Mouse (Mus musculus): ENCODE results near the gene Aloxe3. TPM values are rescaled to one million over a fixed set of nuclear protein-coding genes. Genes with fewer than 3 reads are reported as not detected.
"Not testable (repeated sequence)": the region's sequence is repeated elsewhere in the genome, so short reads cannot be mapped to it uniquely, and the experiment has no call there.

Aloxe3 gene
- polyA plus RNA-seq, 1 experiment = 3.5 TPM

DNA sequence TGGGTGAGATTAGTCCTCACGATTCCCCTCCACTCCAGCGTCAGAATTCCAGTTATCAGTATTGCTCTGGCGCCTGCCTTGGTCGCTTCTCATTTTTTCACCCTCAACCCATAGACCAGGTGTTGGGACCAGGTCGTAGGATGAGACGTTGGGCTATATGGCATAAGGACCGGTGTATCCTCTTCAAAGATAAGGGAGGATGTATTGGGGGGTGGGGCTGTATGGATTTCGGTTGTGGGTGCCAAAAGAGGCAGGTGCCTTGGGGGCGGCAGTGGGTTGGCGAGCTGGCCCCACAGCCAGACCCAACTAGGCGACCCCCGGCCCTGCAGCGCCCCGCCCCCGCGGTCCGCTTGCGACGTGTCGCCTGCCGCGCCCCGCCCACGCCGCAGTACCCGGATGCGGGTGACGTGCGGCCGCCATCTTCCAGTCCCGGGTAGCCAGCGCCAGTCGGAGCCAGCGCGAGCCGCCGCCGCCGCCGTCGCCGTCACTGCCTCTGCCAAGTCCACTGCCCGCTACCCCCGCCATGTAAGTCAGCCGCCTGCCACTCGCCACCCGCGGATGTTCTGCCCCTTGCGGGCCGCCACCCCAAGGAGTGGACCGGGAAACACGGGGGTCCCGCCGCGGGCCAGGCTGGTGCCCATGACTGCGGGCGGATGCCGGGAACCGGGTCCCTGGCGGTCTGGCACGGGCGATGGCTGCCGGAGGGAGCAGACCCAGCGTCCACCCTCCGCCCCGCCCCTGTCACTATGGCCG lies 37.4 kb upstream of the Aloxe3 start, which contains the start of gene Vamp2:
Gene Vamp2 (plus strand): TSS at position 388 of the 753 bp plus-strand sequence.
- DNase-seq (ENCODE audit: low read depth) = peak; percentile 97
- TF ChIP-seq POLR2A (IDR thresholded peaks at IDR 0.05; ENCODE audit: borderline replicate concordance, extremely low read depth, insufficient read depth, insufficient read length, poor library complexity, severe bottlenecking) = peak; percentile 73
- TF ChIP-seq CTCF (IDR thresholded peaks at IDR 0.05; ENCODE audit: borderline replicate concordance, extremely low read depth, insufficient read depth, insufficient read length) = no peak

DNA sequence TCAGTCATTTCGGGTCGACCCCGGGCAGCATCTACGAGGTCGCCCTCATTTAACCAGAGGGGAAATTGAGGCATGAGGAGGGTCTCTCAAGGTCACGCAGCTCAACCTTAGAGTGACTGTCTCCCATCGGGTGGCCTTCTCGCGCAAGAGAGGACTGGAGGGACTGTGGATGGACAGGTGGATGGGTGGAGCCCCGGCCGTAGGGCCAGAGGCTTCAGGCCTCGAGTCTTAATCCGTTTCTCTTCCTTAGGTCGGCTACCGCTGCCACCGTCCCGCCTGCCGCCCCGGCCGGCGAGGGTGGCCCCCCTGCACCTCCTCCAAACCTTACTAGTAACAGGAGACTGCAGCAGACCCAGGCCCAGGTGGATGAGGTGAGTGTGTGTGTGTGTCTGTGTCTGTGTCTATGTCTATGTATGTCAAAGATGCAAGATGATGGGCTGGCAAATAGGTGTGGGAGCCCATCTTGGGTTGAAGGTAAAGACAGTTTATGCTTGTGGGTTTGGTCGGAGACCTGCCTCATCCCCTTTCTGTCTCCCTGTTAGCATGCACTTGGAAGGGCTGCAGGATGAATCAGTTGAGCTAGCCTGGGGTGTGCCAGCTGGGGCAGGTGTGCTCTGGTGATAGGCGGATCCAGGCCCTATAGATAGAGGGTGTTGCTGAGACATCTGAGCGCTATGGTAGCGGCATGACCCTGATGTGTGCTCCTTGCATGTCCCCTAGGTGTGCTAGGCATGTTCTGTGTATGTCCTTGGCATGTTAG lies 36.7 kb upstream of the Aloxe3 start:
- TF ChIP-seq CTCF (IDR thresholded peaks at IDR 0.05; ENCODE audit: borderline replicate concordance, extremely low read depth, insufficient read depth, insufficient read length) (no peak), POLR2A (IDR thresholded peaks at IDR 0.05; ENCODE audit: borderline replicate concordance, extremely low read depth, insufficient read depth, insufficient read length, poor library complexity, severe bottlenecking) (no peak)
- peak; percentile 25 for DNase-seq (ENCODE audit: low read depth)

DNA sequence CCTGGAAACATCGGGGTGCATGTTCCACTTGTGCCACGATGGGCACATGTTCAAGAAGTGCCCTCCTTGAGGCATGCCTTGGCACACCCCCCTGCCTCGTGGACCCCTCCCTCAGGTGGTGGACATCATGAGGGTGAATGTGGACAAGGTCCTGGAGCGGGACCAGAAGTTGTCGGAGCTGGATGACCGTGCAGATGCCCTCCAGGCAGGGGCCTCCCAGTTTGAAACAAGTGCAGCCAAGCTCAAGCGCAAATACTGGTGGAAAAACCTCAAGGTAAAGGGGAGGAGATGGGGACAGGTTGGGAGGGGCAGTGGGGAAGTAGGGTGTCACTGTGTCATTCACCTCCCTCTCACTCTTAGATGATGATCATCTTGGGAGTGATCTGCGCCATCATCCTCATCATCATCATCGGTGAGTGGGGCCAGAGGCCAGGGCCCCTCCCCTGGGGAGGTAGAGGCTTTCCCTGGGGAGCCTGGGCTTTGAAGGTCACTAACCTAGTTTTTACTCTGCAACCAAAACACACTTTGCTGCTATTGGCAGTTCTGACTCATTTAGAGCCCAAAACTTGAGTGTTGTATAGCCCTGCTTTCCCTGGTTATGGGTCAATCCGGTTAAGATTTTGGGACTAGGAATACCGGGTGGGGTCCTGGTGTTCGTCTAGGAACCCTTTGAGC lies 35.9 kb upstream of the Aloxe3 start:
- DNase-seq (ENCODE audit: low read depth) = no peak
- no peak for TF ChIP-seq CTCF (IDR thresholded peaks at IDR 0.05; ENCODE audit: borderline replicate concordance, extremely low read depth, insufficient read depth, insufficient read length)

DNA sequence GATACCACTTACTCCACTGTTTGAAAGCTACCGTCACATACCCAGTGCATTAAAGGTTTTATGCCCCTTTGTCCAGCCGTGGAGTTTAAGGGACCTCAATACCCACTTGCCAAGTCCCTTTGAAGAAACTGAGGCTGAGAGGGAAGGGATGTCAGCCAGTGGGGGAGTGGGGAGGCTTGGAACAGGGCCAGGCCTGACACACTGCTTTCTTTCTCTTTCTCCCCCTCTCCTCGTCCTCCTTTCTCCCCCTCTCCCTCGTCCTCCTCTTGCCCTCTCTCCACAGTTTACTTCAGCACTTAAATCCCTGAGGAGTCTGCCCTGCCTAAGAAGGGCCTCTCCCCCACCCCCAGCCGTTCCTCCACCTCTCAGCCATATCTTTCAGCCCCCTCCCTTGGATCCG lies 35.3 kb upstream of the Aloxe3 start:
- TF ChIP-seq CTCF (IDR thresholded peaks at IDR 0.05; ENCODE audit: borderline replicate concordance, extremely low read depth, insufficient read depth, insufficient read length) (no peak), POLR2A (IDR thresholded peaks at IDR 0.05; ENCODE audit: borderline replicate concordance, extremely low read depth, insufficient read depth, insufficient read length, poor library complexity, severe bottlenecking) (no peak)
- DNase-seq (ENCODE audit: low read depth) = no peak

DNA sequence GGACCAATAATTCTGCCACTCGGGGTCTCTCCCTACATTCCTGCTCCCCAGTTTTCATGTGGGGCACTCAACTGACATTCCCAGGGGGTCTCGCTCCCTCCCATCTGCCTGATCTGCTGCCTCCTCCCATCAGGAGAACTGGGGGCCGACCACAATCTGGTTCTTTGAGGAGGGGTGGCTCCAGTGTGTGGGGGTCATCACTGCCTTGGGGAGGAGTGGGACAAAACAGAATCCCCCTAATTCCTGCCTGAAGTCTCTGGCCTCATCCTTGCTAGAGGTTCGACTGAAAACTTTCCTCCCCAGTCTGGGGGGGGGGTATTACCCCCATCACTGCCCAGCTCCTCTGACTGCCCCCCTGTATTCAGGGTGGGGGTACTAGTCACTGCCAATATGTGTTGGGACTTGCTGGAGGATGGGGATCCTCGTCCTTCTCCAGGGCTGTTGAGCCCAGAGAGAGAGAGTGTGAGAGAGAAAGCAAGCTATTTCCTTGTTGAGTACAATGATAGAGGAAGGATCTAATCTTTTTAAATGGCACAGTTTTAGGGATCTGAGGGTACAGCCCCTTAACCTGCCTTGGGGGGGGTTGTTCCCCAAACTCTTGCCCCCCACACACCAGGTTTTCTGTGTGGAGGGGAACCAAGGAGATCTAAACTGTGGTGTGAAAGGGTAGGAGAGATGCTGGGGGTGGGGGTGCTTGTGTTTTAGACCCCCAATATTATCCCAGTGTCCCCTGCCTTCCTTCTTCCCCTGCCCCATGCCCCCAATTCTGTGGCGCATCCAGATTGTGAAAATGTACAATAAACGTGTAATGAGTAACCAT lies 33.9 kb upstream of the Aloxe3 start:
- TF ChIP-seq CTCF (IDR thresholded peaks at IDR 0.05; ENCODE audit: borderline replicate concordance, extremely low read depth, insufficient read depth, insufficient read length) (no peak), POLR2A (IDR thresholded peaks at IDR 0.05; ENCODE audit: borderline replicate concordance, extremely low read depth, insufficient read depth, insufficient read length, poor library complexity, severe bottlenecking) (no peak)
- DNase-seq (ENCODE audit: low read depth) = no peak

DNA sequence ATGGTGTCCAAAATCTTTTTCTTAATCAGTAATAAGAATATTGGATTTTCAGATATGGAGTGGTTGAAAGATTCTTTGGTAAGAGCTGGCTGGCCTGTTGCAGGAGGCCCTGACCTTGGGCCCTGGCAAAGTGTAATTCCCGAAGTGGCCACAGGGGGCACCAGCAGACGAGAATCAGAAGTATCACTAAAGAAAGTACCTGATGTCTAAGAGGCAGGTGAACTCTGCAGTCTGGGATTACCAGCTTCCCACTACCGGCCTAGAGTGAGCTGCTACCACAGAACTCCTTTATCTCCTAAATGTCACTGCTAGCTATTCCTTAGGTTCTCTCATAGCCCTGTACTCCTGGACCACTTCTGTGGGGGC lies 33.3 kb upstream of the Aloxe3 start:
- no peak for TF ChIP-seq POLR2A (IDR thresholded peaks at IDR 0.05; ENCODE audit: borderline replicate concordance, extremely low read depth, insufficient read depth, insufficient read length, poor library complexity, severe bottlenecking)
- TF ChIP-seq CTCF (IDR thresholded peaks at IDR 0.05; ENCODE audit: borderline replicate concordance, extremely low read depth, insufficient read depth, insufficient read length) = peak; percentile 86
- DNase-seq (ENCODE audit: low read depth) = peak; percentile 69

DNA sequence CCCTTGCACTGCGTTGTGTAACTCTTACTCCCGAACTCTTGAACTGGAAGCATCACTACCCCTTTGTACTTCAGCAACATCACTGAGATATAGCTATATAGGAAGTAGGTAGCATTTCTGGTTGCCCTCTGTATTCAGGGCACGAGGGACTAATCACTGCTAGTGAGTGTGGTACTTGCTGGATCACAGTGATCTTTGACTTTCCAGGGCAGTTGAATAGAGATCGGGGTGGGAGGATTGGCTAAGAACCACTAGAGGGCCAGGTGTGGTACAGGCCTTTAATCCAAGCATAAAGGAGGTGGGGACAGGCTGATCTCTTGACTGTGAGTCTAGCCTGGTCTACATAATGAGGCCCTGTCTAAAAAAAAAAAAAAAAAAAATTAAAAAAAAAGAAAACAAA lies 32.8 kb upstream of the Aloxe3 start:
- no peak for DNase-seq (ENCODE audit: low read depth)
- TF ChIP-seq CTCF (IDR thresholded peaks at IDR 0.05; ENCODE audit: borderline replicate concordance, extremely low read depth, insufficient read depth, insufficient read length) (peak; percentile 18; the same call in 1 of the 2 replicates), POLR2A (IDR thresholded peaks at IDR 0.05; ENCODE audit: borderline replicate concordance, extremely low read depth, insufficient read depth, insufficient read length, poor library complexity, severe bottlenecking) (no peak)

DNA sequence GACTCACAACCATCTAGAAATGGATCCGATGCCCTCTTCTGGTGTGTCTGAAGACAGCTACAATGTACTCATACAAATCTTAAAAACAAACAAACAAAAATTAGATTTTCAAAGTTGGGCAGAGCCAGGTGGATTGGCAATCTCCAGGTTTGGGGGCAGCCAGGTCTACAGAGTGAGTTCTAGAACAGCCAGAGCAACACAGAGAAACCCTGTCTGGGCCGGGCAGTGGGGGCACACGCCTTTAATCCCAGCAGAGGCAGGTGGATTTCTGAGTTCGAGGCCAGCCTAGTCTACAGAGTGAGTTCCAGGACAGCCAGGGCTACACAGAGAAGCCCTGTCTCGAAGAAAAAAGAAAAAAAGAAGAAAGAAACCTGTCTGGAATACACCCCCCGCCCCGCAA lies 31.8 kb upstream of the Aloxe3 start:
- not testable (repeated sequence) for DNase-seq (ENCODE audit: low read depth)

DNA sequence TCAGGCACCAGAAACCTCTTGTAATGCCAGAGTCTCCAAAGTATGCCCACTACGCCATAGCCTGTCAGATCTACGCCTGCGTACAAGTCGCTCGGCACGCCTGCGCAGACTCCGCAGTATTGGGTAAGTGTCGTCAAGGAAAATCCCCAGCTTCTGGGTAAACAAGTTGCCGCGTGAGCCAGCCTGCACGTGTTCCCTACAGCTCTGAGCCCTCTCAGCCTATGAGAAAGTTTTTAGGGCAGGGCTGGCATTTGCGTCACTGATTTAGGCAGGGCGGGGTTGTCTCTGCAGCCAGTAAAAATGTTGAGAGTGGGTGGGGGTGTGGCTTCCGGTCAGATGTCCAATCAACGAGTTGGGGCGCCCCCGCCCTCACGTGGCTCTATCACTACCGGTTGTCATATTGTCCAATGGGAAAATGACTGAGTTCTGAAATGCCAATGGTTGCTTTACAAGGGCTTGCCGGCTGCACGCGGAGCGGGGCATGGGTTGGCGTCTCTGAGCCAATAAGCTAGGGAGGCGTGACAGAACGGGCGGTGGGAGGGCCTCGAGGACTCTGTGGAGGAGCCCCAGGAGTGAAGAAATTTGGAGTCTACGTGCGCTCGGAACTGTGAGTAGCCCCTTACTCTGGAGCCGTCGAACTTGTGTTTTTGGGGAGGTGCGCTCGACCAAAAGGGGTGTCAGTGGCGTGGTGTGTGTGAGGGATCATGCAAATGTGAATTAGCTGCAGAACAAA lies 30.8 kb upstream of the Aloxe3 start, which contains the start of gene Per1:
Gene Per1 (plus strand): TSS at position 521 of the 733 bp plus-strand sequence.
- TF ChIP-seq CTCF (IDR thresholded peaks at IDR 0.05; ENCODE audit: borderline replicate concordance, extremely low read depth, insufficient read depth, insufficient read length) (no peak), POLR2A (IDR thresholded peaks at IDR 0.05; ENCODE audit: borderline replicate concordance, extremely low read depth, insufficient read depth, insufficient read length, poor library complexity, severe bottlenecking) (no peak)
- DNase-seq (ENCODE audit: low read depth) = peak; percentile 100

DNA sequence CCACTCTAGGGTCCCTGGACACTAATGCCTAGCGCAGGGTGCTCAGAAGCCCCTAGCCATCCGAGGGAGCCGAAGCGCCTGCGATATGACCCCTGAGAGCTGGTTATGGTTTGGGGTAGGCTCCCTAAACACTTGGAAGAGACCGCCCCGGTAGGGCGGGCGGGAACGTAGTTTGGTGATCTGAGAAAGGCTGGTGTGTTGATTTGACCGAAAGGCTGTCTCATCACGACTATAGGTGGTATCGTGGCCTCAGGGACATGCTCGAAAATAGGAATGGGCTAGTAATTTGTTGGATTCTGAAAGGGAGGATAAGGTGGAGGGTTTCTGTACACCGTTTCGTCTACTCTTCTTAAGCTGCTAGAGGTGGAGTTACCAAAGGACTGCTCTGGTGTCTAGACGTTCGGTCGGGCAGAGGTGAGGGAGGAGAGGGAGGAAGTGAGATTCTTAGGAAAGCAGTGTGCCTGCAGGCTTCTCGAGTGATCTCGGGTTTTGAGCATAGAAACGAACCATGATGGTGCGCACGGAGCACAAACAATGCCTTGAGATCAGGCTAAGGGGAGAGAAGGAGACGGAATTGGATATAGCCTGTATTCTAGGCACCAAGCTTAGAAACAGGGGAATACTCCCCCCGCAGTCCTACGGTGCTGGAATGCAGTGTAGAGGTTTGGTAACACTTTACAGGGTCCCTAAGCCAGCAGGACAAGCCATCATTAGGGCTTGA lies 30.0 kb upstream of the Aloxe3 start:
- DNase-seq (ENCODE audit: low read depth) = peak; percentile 11

More for the DNA sequence above, 30.0 kb upstream of the Aloxe3 start:
- TF ChIP-seq CTCF (IDR thresholded peaks at IDR 0.05; ENCODE audit: borderline replicate concordance, extremely low read depth, insufficient read depth, insufficient read length) (no peak), POLR2A (IDR thresholded peaks at IDR 0.05; ENCODE audit: borderline replicate concordance, extremely low read depth, insufficient read depth, insufficient read length, poor library complexity, severe bottlenecking) (no peak)

Data from brain, embryonic 14.5 days (tissue).